Mouse (Mus musculus): ENCODE measurements around the gene Rab8a. TPM values are rescaled to one million over a fixed set of nuclear protein-coding genes. Genes with fewer than 3 reads are reported as not detected.

Gene Rab8a
- polyA plus RNA-seq, 1 experiment from 2014 or later: 113 TPM

DNA sequence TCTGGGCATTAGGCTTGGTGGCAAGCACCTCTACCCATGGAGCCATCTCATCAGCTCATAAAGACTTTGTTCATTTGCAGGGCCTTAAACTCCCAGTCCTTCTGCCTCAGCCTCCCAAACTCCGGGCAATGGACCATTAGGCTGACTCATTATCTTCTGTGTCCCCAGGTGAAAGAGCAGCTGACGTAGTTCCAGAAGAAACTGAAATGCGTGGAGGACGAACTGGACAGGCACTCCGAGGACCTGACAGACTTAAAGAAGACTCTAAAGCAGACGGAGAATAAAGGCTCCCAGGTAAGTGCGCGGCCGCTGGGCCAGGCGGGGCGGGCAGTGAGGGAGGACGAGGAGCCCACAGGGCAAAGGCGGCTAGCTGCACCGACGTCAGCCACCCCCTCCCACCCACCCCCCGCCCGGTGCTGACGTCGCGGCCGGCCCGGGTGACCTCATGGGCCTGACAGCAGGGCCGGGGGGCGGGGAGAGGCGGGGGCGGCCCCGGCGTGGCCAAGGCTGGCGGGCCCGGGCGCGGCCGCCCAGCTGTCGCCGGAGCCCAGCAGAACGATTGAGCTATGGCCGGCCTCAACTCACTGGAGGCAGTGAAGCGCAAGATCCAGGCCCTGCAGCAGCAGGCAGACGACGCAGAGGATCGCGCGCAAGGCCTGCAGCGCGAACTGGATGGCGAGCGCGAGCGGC is 26.1 kb upstream of the Rab8a start, which contains the start of gene Tpm4:
TSS of gene Tpm4 (plus strand) at position 220 of the 690 bp plus-strand sequence.
- ATAC-seq (ENCODE audit: low FRiP score, low read depth): peak; percentile 88
- peak within 1 kb of the TSS; percentile 75 for H3K4me2 ChIP-seq (replicated peaks)
- under 1% methylated on average over 47 of the region's 49 CpGs for WGBS
- peak within 1 kb of the TSS; percentile 90 for H3K27ac ChIP-seq
- H3K4me3 ChIP-seq: peak within 1 kb of the TSS; percentile 79
- H3K27me3 ChIP-seq (replicated peaks): no peaks in the 10 kb centered on the region
- H3K4me1 ChIP-seq: 0 out of 2 replicates have a peak, but pooled peaks cover 4% of the 10 kb centered on the region
- H3K9ac ChIP-seq: peak within 1 kb of the TSS; percentile 91
- H3K9me3 ChIP-seq: no peaks in the 10 kb centered on the region
- peaks cover 16% of the 10 kb centered on the region for H3K36me3 ChIP-seq

- Histone ChIP-seq H3K4me3 (peak overlapping the region; percentile 79), H3K27ac (peak overlapping the region; percentile 90), H3K27me3 (replicated peaks) (no peaks in the 10 kb centered on the region), H3K36me3 (peaks cover 23% of the 10 kb centered on the region), H3K4me1 (0 out of 2 replicates have a peak, but pooled peaks cover 4% of the 10 kb centered on the region), H3K9me3 (no peaks in the 10 kb centered on the region), H3K9ac (peak overlapping the region; percentile 91), H3K4me2 (replicated peaks) (peak overlapping the region; percentile 75)
- under 1% methylated on average over 61 of the region's 62 CpGs for WGBS
- ATAC-seq (ENCODE audit: low FRiP score, low read depth): peak; percentile 81
Measured at GRCm38 (mm10) chr8:72135446-72136301, 25.3 kb upstream of the Rab8a start.

GRCm38 (mm10) chr8:72136302-72136978 is 24.6 kb upstream of the Rab8a start:
- peak overlapping the region; percentile 79 for H3K4me3 ChIP-seq

GRCm38 (mm10) chr8:72137431-72137830 is 23.6 kb upstream of the Rab8a start:
- Histone ChIP-seq H3K4me1 (0 out of 2 replicates have a peak, but pooled peaks cover 4% of the 10 kb centered on the region), H3K4me2 (replicated peaks) (peak overlapping the region; percentile 18; the same call in 1 of the 2 replicates), H3K4me3 (no peak overlapping the region), H3K9me3 (no peaks in the 10 kb centered on the region), H3K27me3 (replicated peaks) (no peaks in the 10 kb centered on the region), H3K27ac (no peak overlapping the region), H3K36me3 (peaks cover 38% of the 10 kb centered on the region), H3K9ac (no peak overlapping the region)
- no peak for ATAC-seq (ENCODE audit: low FRiP score, low read depth)
- 91% methylated on average over 2 of the region's 2 CpGs for WGBS

More at GRCm38 (mm10) chr8:72136302-72136978, 24.6 kb upstream of the Rab8a start:
- peaks cover 31% of the 10 kb centered on the region for H3K36me3 ChIP-seq
- WGBS: under 1% methylated on average over 18 of the region's 18 CpGs
- peak overlapping the region; percentile 75 for H3K4me2 ChIP-seq (replicated peaks)
- no peaks in the 10 kb centered on the region for H3K9me3 ChIP-seq
- peak overlapping the region; percentile 91 for H3K9ac ChIP-seq
- peak overlapping the region; percentile 90 for H3K27ac ChIP-seq
- 0 out of 2 replicates have a peak, but pooled peaks cover 4% of the 10 kb centered on the region for H3K4me1 ChIP-seq
- 0 out of 2 replicates have a peak, but pooled peaks have one; percentile 3 for ATAC-seq (ENCODE audit: low FRiP score, low read depth)
- H3K27me3 ChIP-seq (replicated peaks): no peaks in the 10 kb centered on the region

DNA sequence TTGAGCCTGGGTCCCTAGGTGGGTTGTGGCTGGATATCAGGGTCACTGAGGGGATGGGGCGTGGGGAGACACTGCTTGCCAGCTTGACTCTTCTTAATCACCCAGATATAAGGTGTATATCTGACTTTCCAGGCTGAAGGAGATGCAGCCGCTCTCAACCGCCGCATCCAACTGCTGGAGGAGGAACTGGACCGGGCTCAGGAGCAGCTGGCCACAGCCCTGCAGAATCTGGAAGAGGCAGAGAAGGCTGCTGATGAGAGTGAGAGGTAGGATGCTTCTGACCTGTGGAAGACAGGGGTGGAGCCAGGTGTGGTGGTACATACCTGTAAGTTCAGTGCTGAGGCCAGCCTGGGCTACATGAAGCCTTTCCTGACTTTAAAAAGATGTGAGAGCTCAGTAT is 22.5 kb upstream of the Rab8a start:
- Histone ChIP-seq H3K4me2 (replicated peaks) (no peak overlapping the region), H3K36me3 (peaks cover 48% of the 10 kb centered on the region), H3K27me3 (replicated peaks) (no peaks in the 10 kb centered on the region), H3K27ac (no peak overlapping the region), H3K4me1 (0 out of 2 replicates have a peak, but pooled peaks cover 4% of the 10 kb centered on the region), H3K4me3 (no peak overlapping the region), H3K9me3 (no peaks in the 10 kb centered on the region), H3K9ac (no peak overlapping the region)
- 97% methylated on average over 5 of the region's 5 CpGs for WGBS
- ATAC-seq (ENCODE audit: low FRiP score, low read depth): no peak

GRCm38 (mm10) chr8:72143256-72143824 is 17.7 kb upstream of the Rab8a start:
- Histone ChIP-seq H3K4me1 (no peaks in the 10 kb centered on the region), H3K4me3 (no peak overlapping the region), H3K27me3 (replicated peaks) (no peaks in the 10 kb centered on the region), H3K4me2 (replicated peaks) (no peak overlapping the region), H3K27ac (no peak overlapping the region), H3K9me3 (no peaks in the 10 kb centered on the region), H3K9ac (no peak overlapping the region), H3K36me3 (peaks cover 89% of the 10 kb centered on the region)
- ATAC-seq (ENCODE audit: low FRiP score, low read depth): no peak
- WGBS: 95% methylated on average over 13 of the region's 13 CpGs

DNA sequence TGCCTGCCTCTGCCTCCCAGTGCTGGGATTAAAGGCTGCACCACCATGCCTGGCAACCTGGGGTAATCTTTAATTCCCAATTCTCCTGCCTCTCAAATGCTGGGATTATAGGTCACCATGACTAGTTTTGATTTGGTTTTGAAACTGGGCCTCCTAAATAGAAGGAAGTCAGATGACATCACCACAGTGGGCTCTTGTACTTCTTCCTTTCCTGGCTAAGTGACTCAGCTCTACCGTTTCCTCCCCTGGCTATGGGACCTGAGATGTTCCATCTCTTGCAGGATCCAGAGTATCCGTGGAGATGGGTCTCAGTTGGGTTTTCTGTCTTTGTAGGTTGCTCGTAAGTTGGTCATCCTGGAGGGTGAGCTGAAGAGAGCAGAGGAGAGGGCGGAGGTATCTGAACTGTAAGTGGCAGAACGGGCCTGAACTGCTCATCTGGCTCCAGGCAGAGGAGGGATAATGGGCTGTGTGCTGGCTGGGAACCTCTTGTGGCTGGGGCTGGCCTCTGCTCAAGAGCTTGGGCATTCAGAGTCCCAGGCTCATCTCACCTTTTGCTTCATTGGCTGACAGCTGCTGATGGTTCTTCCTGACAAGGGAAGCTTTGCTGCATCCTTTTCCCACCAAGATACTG is 16.5 kb upstream of the Rab8a start:
- Histone ChIP-seq H3K9me3 (no peaks in the 10 kb centered on the region), H3K4me2 (replicated peaks) (no peak overlapping the region), H3K9ac (no peak overlapping the region), H3K27me3 (replicated peaks) (no peaks in the 10 kb centered on the region), H3K4me1 (no peaks in the 10 kb centered on the region), H3K27ac (no peak overlapping the region), H3K36me3 (peaks cover 85% of the 10 kb centered on the region), H3K4me3 (no peak overlapping the region)
- ATAC-seq (ENCODE audit: low FRiP score, low read depth): no peak
- WGBS: 85% methylated on average over 5 of the region's 5 CpGs

- no peaks in the 10 kb centered on the region for H3K9me3 ChIP-seq
- no peak overlapping the region for H3K27ac ChIP-seq
- ATAC-seq (ENCODE audit: low FRiP score, low read depth): no peak
- H3K36me3 ChIP-seq: peaks cover 85% of the 10 kb centered on the region
- H3K4me3 ChIP-seq: no peak overlapping the region
- no peak overlapping the region for H3K9ac ChIP-seq
- no peaks in the 10 kb centered on the region for H3K27me3 ChIP-seq (replicated peaks)
- no peak overlapping the region for H3K4me2 ChIP-seq (replicated peaks)
- 90% methylated on average over 3 of the region's 3 CpGs for WGBS
- H3K4me1 ChIP-seq: no peaks in the 10 kb centered on the region
Measured at GRCm38 (mm10) chr8:72145511-72145910, 15.5 kb upstream of the Rab8a start.

DNA sequence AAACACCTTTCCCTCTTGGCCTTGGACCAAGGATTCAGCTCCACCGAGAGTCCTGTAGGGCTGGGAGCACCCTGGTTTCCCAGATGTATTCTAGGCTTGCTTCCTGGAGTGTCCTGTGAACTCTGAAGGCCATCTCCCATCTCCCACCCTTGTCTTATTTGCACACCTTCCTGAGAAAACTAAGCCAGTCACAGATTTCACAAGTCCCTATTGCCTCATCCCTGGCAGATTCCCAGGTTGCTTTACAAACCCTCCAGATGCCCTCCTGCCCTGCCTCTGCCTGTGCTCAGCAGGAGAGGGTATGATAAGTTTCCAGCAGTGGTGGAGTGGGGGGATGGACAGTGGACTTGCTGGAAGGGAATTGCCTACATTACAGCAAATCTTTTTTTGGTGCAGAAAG is 14.9 kb upstream of the Rab8a start:
- H3K36me3 ChIP-seq: peaks cover 83% of the 10 kb centered on the region
- WGBS: 89% methylated on average over 1 of the region's 1 CpGs
- ATAC-seq (ENCODE audit: low FRiP score, low read depth): no peak

DNA sequence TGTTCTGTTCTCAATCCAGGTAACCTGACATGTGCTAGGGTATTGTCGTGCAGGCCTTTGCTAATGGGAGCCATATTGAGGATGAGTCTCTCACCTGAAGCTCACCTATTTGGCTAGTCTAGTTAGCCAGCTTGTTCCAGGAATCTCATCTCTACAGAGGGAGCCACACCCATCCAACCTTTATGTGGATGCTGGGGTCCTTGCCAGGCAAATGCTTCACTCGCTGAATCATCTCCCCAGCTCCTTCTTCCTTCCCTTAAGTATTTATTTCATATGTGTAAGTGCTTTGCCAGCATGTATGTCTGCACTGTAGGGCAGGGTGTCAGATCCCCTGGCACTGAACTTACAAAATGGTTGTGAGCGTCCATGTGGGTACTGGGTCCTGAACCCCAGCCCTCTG is 14.4 kb upstream of the Rab8a start:
- Histone ChIP-seq H3K27ac (no peak overlapping the region), H3K27me3 (replicated peaks) (no peaks in the 10 kb centered on the region), H3K4me2 (replicated peaks) (no peak overlapping the region), H3K4me1 (no peaks in the 10 kb centered on the region), H3K9me3 (no peaks in the 10 kb centered on the region), H3K4me3 (no peak overlapping the region), H3K36me3 (peaks cover 84% of the 10 kb centered on the region), H3K9ac (no peak overlapping the region)
- no peak for ATAC-seq (ENCODE audit: low FRiP score, low read depth)
- 94% methylated on average over 3 of the region's 3 CpGs for WGBS

More for the DNA sequence above, 14.9 kb upstream of the Rab8a start:
- Histone ChIP-seq H3K4me2 (replicated peaks) (no peak overlapping the region), H3K9ac (no peak overlapping the region), H3K4me3 (no peak overlapping the region), H3K9me3 (no peaks in the 10 kb centered on the region), H3K27me3 (replicated peaks) (no peaks in the 10 kb centered on the region), H3K4me1 (no peaks in the 10 kb centered on the region), H3K27ac (no peak overlapping the region)

- H3K4me2 ChIP-seq (replicated peaks): no peak overlapping the region
- 86% methylated on average over 2 of the region's 2 CpGs for WGBS
- ATAC-seq (ENCODE audit: low FRiP score, low read depth): no peak
- H3K4me3 ChIP-seq: no peak overlapping the region
- H3K9me3 ChIP-seq: no peaks in the 10 kb centered on the region
- H3K27me3 ChIP-seq (replicated peaks): no peaks in the 10 kb centered on the region
- H3K36me3 ChIP-seq: peaks cover 86% of the 10 kb centered on the region
- no peaks in the 10 kb centered on the region for H3K4me1 ChIP-seq
- no peak overlapping the region for H3K27ac ChIP-seq
- H3K9ac ChIP-seq: no peak overlapping the region
Measured at GRCm38 (mm10) chr8:72147266-72147665, 13.7 kb upstream of the Rab8a start.
